Mouse (Mus musculus) myocyte (in vitro differentiated cells): ENCODE measurements at regions not wholly inside any gene's neighbourhood (a gene's known extent, or its start where the extent isn't known, plus 50 kb on each side); places are given as distances from the start of the nearest gene placed in this dataset.

ENCODE experiments used
- E2F4 ChIP-seq: IDR thresholded peaks from one replicate; pipeline ENCODE4 v1.6.1; 2011; ENCODE audit warnings: mild to moderate bottlenecking, control low read depth, moderate library complexity; ENCODE audit not compliant: insufficient read depth
- MYOD1 ChIP-seq, 3 experiments: IDR thresholded peaks; one replicate each; pipeline ENCODE4 v1.6.1; 2011; ENCODE audit warnings: control low read depth in 2 of 3, low read depth in 2 of 3, mild to moderate bottlenecking in 2 of 3, moderate library complexity in 1 of 3; ENCODE audit not compliant: insufficient read length in 2 of 3, control insufficient read depth in 1 of 3
- POLR2A ChIP-seq: IDR thresholded peaks from one replicate; pipeline ENCODE4 v1.6.1; 2011; ENCODE audit warnings: low read depth, mild to moderate bottlenecking, control low read depth, moderate library complexity; ENCODE audit not compliant: insufficient read length
- POLR2AphosphoS2 ChIP-seq: IDR thresholded peaks from one replicate; pipeline ENCODE4 v1.6.1; 2011; ENCODE audit warnings: low read depth, control low read depth; ENCODE audit not compliant: insufficient read length
- REST ChIP-seq: IDR thresholded peaks from one replicate; pipeline ENCODE4 v1.6.1; 2011; ENCODE audit warnings: mild to moderate bottlenecking, control low read depth, moderate library complexity; ENCODE audit not compliant: insufficient read depth, insufficient read length
- TCF12 ChIP-seq: IDR thresholded peaks from one replicate; pipeline ENCODE4 v1.6.1; 2011; ENCODE audit warnings: mild to moderate bottlenecking, control low read depth; ENCODE audit not compliant: poor library complexity, insufficient read depth, severe bottlenecking

GRCm38 (mm10) chr3:135024799-135025198 is 187.5 kb upstream of the Cenpe start:
- TF ChIP-seq POLR2A (no peak), POLR2AphosphoS2 (no peak), E2F4 (no peak), TCF12 (no peak), MYOD1 (IDR thresholded peaks at IDR 0.05; ENCODE audit: control insufficient read depth in 1 of 3, insufficient read length in 2 of 3, low read depth in 2 of 3) (no peak), REST (no peak)
